Mouse (Mus musculus): ENCODE measurements around the gene Boc.

DNA sequence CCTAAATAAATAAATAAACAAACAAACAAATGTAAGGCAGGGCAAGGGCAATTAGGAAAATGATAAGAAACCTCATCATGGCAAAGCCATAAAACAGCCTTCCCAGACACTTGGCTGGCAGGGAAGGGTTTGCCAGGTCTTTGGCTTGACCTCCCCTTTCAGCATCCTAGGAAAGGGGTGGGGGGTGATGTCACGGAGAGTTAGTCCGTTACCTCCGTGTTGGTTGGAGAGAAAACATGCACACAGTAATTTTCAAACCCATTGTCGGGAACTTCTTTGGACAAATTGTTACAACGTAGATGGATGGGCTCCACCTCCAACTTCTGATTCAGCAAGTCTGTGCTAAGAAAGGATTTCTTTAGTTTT, 616 bp upstream of the Boc start:
- TF ChIP-seq GATA1 (IDR thresholded peaks at IDR 0.05; ENCODE audit: borderline replicate concordance, low read length), result no peak
- no peak for TF ChIP-seq FLI1 (IDR thresholded peaks at IDR 0.05; ENCODE audit: low read length)
